Mouse (Mus musculus): ENCODE data around the gene Dmwd.

DNA sequence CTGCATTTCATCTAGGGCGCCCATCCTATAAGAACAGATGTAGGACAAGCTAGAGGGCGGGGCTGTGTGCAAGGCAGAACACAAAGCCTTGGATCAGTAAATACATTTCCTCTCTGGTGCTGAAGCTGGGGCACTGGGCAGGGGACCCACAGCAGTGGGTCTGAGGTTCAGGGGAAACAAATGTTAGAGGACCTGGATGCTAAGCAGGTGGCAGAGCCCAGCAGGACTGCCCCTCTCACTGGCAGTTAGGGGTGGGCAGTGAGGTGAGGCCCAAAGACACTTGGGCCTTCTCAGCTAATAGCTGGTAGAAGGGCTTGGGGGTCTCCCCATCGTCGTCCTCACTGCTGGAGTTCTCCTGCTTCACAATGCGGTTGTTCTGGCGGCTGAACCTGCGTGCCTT is 22.8 kb downstream of the Dmwd start:
- TF ChIP-seq CTCF (conservative IDR thresholded peaks at IDR 0.05; ENCODE audit: low read length) (no peak), POU5F1 (IDR thresholded peaks at IDR 0.05; ENCODE audit: borderline replicate concordance, low read length) (no peak)
